Mouse (Mus musculus): Measurements from ENCODE around the gene Miip. TPM values are rescaled to one million over a fixed set of nuclear protein-coding genes. Genes with fewer than 3 reads are reported as not detected.

The Miip gene
- polyA plus RNA-seq, 1 experiment from 2014 or later, result 64.2 TPM

- H3K36me3 ChIP-seq (replicated peaks), result no peaks in the 10 kb centered on the region
- 84% methylated on average over 2 of the region's 2 CpGs for WGBS
- H3K9me3 ChIP-seq, result peaks cover 28% of the 10 kb centered on the region
Measured at GRCm38 (mm10) chr4:147814592-147815167, 53.9 kb downstream of the Miip start.

GRCm38 (mm10) chr4:147813249-147813765 lies 55.3 kb downstream of the Miip start:
- Histone ChIP-seq H3K4me1 (0 out of 2 replicates have a peak, but pooled peaks cover 13% of the 10 kb centered on the region), H3K36me3 (replicated peaks) (no peaks in the 10 kb centered on the region)
- 43% methylated on average over 5 of the region's 5 CpGs for WGBS

More at GRCm38 (mm10) chr4:147814592-147815167, 53.9 kb downstream of the Miip start:
- DNase-seq (ENCODE audit: low spot score), result no peak
- Histone ChIP-seq H3K4me3 (no peak overlapping the region), H3K27me3 (replicated peaks; ENCODE audit: low read depth, poor library complexity, severe bottlenecking) (no peaks in the 10 kb centered on the region), H3K27ac (replicated peaks) (no peak overlapping the region), H3K4me1 (0 out of 2 replicates have a peak, but pooled peaks cover 3% of the 10 kb centered on the region)

More at GRCm38 (mm10) chr4:147813249-147813765, 55.3 kb downstream of the Miip start:
- H3K27ac ChIP-seq (replicated peaks), result no peak overlapping the region
- DNase-seq (ENCODE audit: low spot score), result no peak
- H3K27me3 ChIP-seq (replicated peaks; ENCODE audit: low read depth, poor library complexity, severe bottlenecking), result no peaks in the 10 kb centered on the region
- no peak overlapping the region for H3K4me3 ChIP-seq
- H3K9me3 ChIP-seq, result peaks cover 20% of the 10 kb centered on the region

Other genes starting within 250 kb of the Miip start
- 3.1 and 3.2 TPM in 2 replicates for gene Zfp979, start 226.3 kb downstream of the Miip start, polyA plus RNA-seq (2016; fragmentation: Nextera tagmentation; extraction: Ambion mirVana)
- not detected in 2 replicates for gene Zfp534, start 166.3 kb downstream of the Miip start, polyA plus RNA-seq (2016; fragmentation: Nextera tagmentation; extraction: Ambion mirVana)
- gene Zfp984, start 59.0 kb downstream of the Miip start, polyA plus RNA-seq (2016; fragmentation: Nextera tagmentation; extraction: Ambion mirVana), result 6.3 and 7.7 TPM in 2 replicates
- 4.2 and 5.8 TPM in 2 replicates for gene Zfp933, start 20.4 kb downstream of the Miip start, polyA plus RNA-seq (2016; fragmentation: Nextera tagmentation; extraction: Ambion mirVana)
- 14.8 and 15.5 TPM in 2 replicates for gene Fv1, start 163 bp upstream of the Miip start, polyA plus RNA-seq (2016; fragmentation: Nextera tagmentation; extraction: Ambion mirVana)
- 38.2 and 38.6 TPM in 2 replicates for gene Mfn2, start 35.9 kb upstream of the Miip start, polyA plus RNA-seq (2016; fragmentation: Nextera tagmentation; extraction: Ambion mirVana)
- gene Plod1, start 68.0 kb upstream of the Miip start, polyA plus RNA-seq (2016; fragmentation: Nextera tagmentation; extraction: Ambion mirVana), result 30.9 and 31.0 TPM in 2 replicates
- 10.6 and 12.2 TPM in 2 replicates for gene 2510039O18Rik, start 72.1 kb upstream of the Miip start, polyA plus RNA-seq (2016; fragmentation: Nextera tagmentation; extraction: Ambion mirVana)
- gene Nppb, start 117.0 kb upstream of the Miip start, polyA plus RNA-seq (2016; fragmentation: Nextera tagmentation; extraction: Ambion mirVana), result 0.20 TPM in 1 of 2 replicates, not detected in the other
- gene Nppa, start 131.9 kb upstream of the Miip start, polyA plus RNA-seq (2016; fragmentation: Nextera tagmentation; extraction: Ambion mirVana), result 0.20 TPM in 1 of 2 replicates, not detected in the other
- gene Clcn6, start 170.0 kb upstream of the Miip start, polyA plus RNA-seq (2016; fragmentation: Nextera tagmentation; extraction: Ambion mirVana), result 10.3 and 12.0 TPM in 2 replicates
- 25.2 and 25.4 TPM in 2 replicates for gene Mthfr, start 170.3 kb upstream of the Miip start, polyA plus RNA-seq (2016; fragmentation: Nextera tagmentation; extraction: Ambion mirVana)
- 13.2 and 14.8 TPM in 2 replicates for gene Agtrap, start 219.2 kb upstream of the Miip start, polyA plus RNA-seq (2016; fragmentation: Nextera tagmentation; extraction: Ambion mirVana)

Measured in embryonic facial prominence, embryonic 10.5 days (tissue).